Mouse (Mus musculus) inflammation-experienced regulatory T-cells, adult 6 months (primary cell): ENCODE results near the gene Shisal1. TPM values are rescaled to one million over a fixed set of nuclear protein-coding genes. Genes with fewer than 3 reads are reported as not detected.

Experiments used
- ATAC-seq: one replicate; pipeline ENCODE4 v1.8.0; 2017
- polyA plus RNA-seq, 3 experiments: library from polyadenylated mRNA; unstranded; fragments of 100-300 nt; shearing (Covaris generic); gene quantifications; one replicate each; pipeline ENCODE4 v1.2.1; 2017

Gene Shisal1
- polyA plus RNA-seq, result not detected

- no peak for ATAC-seq
These were observed at the start of gene Shisal1 for GRCm38 (mm10) chr15:84446997-84447396. Gene Shisal1 (minus strand): TSS chr15:84447097.

DNA sequence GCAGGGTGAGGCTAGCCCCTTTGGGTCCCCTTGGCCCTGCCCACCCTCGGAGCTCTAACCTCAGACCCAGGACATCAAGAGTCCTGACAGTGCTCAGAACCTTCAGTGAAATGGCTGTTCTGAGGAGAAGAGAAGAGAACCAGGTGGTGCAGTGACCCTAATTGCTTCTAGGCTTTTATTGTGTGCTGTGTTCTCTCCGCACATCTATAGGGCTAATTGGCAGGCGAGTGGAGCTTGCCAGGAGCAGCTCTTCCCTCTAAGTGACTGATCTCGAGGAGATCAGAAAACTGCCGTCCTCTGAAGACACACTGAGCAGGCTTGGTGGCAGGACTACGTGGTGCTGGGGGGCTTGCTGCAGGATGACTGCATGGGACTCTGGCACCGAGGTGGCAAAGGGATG, 43.6 kb upstream of the Shisal1 start:
- ATAC-seq, result no peak

GRCm38 (mm10) chr15:84484255-84484654, 37.4 kb upstream of the Shisal1 start:
- ATAC-seq, result no peak

DNA sequence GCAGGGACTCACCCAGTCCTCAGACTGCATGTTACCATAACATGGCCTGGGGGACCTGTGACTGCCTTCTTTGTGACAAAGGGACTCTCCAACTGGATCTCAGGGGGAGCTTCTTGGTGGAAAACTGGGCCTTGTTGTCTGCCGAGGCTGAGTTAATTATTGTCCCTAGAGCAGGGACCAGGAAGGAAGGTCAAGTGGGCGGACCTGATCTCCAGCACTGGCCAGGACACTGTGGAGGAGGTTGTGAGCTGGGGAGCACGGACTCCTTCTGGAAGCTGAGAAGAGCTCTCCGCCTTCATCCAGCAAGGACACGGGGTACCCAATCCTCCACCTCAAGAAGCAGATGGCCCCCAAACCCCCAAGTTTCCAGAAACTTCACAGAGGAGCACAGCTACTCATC, 36.7 kb upstream of the Shisal1 start:
- ATAC-seq, result no peak

- ATAC-seq, result no peak
These were observed 34.5 kb upstream of the Shisal1 start for GRCm38 (mm10) chr15:84481259-84481877.

GRCm38 (mm10) chr15:84469391-84469790, 22.5 kb upstream of the Shisal1 start:
- no peak for ATAC-seq

DNA sequence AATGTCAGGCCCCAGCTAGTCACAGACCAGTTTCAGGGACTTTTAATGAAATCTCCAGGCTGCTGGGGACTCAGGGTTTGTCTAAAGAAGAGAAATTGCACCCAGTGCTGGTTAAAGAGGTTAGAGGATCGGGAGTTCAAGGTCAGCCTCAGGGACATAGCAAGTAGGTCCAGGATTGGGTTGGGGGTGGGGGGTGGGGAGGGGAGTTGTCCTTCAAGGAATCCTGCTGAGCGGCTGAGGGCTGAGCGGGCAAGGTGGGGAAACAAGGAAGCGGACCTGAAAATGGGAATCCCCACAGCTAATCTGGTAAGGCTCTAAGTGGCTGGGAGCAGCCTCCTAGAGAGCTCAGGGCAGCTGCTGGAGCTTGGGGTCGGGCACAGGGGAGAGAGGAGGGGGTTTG, 20.9 kb upstream of the Shisal1 start:
- no peak for ATAC-seq

GRCm38 (mm10) chr15:84466458-84467267, 19.8 kb upstream of the Shisal1 start:
- ATAC-seq, result no peak

GRCm38 (mm10) chr15:84461429-84461828, 14.5 kb upstream of the Shisal1 start:
- no peak for ATAC-seq

GRCm38 (mm10) chr15:84458983-84459382, 12.1 kb upstream of the Shisal1 start:
- ATAC-seq, result no peak

DNA sequence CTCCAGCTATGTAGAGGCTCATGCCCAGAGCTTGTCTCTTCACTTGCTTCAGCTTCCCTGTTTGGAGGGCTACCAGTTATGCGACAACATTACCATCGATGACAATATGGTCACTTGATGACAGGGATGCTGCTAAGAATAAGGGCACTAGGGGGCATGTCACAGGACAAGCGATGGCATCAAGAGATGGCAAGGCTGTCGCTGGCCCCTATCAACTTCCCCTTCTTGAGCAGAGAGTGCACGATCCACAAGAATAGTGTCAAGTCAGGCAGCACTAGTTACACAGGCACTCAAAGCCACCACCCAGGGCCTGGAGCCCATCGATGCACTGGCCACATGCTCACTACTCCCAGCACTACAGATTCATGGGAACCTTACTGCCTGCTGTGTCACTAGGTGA, 8.4 kb upstream of the Shisal1 start:
- no peak for ATAC-seq

DNA sequence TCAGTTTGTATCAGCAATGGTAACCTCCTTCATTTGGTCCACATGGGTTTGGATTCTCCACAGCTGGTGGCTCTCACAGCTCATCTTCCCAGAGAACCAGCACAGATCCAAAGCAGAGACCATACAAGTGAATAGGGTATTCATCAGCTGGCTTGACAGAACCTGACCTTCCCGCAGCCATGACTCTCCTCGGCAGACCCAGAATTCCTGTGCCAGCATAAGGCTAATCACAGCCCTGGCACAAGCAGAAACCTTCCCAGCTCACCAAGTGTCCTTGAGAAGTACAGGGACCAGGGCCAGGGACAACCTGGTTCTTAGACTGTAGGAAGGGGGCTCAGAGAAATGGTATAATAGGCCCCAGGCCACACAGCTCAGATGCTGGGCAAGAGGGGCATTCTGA, 6.2 kb upstream of the Shisal1 start:
- ATAC-seq, result no peak

DNA sequence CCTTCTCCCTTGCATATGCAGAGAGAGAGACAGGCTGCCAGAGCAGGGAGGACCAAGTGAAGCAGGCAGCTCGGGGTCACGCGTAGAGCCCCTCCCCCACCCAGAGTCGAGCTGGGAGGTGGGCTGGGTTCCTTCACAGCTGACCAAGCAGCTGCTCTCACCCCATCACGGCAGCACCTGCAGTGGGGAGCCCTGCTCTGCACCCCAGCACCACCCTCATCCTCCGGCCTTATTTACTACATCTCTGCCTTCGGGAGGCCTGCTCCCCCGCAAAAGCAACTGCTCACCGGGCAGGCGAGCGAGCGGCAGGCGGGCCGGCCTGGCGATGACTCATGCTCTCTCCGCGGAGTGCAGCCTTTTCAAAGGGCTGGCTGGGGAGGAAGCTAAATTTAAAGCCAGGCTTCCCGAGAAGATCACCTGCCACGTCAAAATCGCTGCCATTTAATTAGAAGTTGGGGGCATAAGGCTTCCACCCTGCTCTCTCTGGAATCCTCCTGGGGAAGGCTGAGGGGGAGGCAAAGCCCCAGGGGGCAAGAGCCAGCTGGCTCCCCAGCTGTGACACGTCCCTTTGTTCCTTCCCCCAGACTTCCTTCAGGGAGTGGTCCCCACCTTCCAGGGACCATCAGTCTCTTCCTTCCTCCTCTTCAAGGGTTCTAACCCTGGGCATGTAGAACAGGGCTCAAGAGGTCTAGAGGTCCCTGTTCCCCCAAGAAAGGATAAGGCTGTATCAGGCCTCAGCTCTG, 3.7 kb upstream of the Shisal1 start:
- no peak for ATAC-seq

DNA sequence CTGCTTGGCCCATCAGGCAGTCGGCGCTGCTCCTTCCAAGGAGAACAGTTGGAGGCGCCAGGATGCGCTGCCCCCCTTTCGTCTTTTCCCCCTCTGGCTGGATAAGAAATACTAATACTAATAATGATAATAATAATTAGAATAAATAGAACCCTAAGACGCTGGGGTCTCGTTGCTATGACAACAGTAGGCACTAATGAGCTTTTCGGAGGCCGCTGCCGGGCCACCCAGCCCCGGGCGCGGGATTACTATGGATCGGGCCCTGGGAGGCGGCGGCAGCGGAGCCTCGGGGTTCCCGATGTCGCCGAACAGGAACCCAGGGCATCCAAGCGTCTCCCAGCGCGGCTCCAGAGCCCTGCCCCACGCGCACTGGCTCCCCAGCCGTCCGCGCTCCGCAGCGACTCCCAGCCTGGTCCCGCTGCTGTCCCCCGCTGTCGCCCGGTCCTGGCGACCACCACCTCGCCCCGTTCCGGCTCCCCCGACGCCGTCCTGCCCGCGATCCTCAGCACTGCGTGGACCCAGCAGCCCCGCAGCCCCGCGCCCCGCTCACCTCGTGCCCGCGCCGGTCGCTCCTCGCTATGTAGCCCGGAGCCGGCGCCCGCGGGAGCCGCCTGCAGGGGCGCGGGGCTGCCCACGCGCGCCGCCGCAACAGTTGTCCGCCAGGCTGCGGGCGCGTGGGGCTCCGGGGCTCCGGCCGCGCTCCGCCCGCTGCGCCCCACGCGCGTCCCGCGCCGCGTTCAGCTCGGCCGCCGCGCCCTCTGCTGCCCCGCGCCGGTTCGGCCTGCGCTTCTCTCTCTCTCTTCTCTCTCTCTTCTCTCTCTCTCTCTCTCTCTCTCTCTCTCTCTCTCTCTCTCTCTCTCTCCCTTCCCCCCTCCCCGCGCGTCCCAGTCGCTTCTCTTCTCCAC, 833 bp downstream of the Shisal1 start:
- ATAC-seq, result no peak

GRCm38 (mm10) chr15:84444181-84444580, 2.7 kb downstream of the Shisal1 start:
- no peak for ATAC-seq

- ATAC-seq, result no peak
These were observed 3.3 kb downstream of the Shisal1 start for GRCm38 (mm10) chr15:84443631-84444030.

GRCm38 (mm10) chr15:84441682-84442315, 5.1 kb downstream of the Shisal1 start:
- no peak for ATAC-seq

- ATAC-seq, result no peak
These were observed 6.1 kb downstream of the Shisal1 start for GRCm38 (mm10) chr15:84440820-84441219.

- no peak for ATAC-seq
These were observed 13.2 kb downstream of the Shisal1 start for GRCm38 (mm10) chr15:84433586-84434185.

- ATAC-seq, result no peak
These were observed 16.4 kb downstream of the Shisal1 start for GRCm38 (mm10) chr15:84430482-84430881.

GRCm38 (mm10) chr15:84427624-84428023, 19.3 kb downstream of the Shisal1 start:
- no peak for ATAC-seq

DNA sequence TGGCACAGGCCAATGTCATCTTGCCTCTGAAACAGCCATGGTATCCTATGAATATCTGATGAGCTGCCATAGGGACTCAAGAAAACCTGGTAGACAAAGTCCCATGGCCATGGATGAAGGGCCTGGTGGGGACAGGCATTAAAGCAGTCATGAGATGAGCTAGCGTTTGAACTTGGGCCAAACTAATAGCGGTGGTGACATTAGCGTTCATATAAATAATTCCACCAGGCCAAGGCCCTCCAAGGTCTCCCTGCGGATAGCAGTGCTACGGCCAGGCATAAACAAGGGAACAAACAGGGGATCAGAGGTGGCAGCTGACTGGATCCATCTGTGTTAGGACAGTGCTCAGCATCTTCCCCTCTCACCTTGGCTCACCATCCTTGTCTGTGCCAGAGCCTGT, 21.2 kb downstream of the Shisal1 start:
- no peak for ATAC-seq
